Mouse (Mus musculus): ENCODE measurements around the gene Mmp2. TPM values are rescaled to one million over a fixed set of nuclear protein-coding genes. Genes with fewer than 3 reads are reported as not detected.
A peak's percentile ranks its signal among the peaks of the same experiment; 100 is the strongest.
"Not testable (repeated sequence)": the region's sequence is repeated elsewhere in the genome, so short reads cannot be mapped to it uniquely, and the experiment has no call there.

Mmp2 gene
- total RNA-seq, 1 experiment from 2014 or later, result not detected

- ATAC-seq (ENCODE audit: extremely low read depth, insufficient number of reproducible peaks, low FRiP score, poor library complexity, severe bottlenecking), result no peak
Measured at GRCm38 (mm10) chr8:92875795-92876194, 48.7 kb downstream of the Mmp2 start.

GRCm38 (mm10) chr8:92881247-92881646 lies 54.2 kb downstream of the Mmp2 start:
- 0 out of 2 replicates have a peak, but pooled peaks have one; percentile 9 for ATAC-seq (ENCODE audit: extremely low read depth, insufficient number of reproducible peaks, low FRiP score, poor library complexity, severe bottlenecking)

- ATAC-seq (ENCODE audit: extremely low read depth, insufficient number of reproducible peaks, low FRiP score, poor library complexity, severe bottlenecking), result no peak
Measured at GRCm38 (mm10) chr8:92883771-92884170, 56.7 kb downstream of the Mmp2 start.

- ATAC-seq (ENCODE audit: extremely low read depth, insufficient number of reproducible peaks, low FRiP score, poor library complexity, severe bottlenecking), result not testable (repeated sequence)
Measured at GRCm38 (mm10) chr8:92892216-92892615, 65.1 kb downstream of the Mmp2 start.

GRCm38 (mm10) chr8:92893870-92894269 lies 66.8 kb downstream of the Mmp2 start:
- no peak for ATAC-seq (ENCODE audit: extremely low read depth, insufficient number of reproducible peaks, low FRiP score, poor library complexity, severe bottlenecking)

GRCm38 (mm10) chr8:92895053-92895452 lies 68.0 kb downstream of the Mmp2 start:
- ATAC-seq (ENCODE audit: extremely low read depth, insufficient number of reproducible peaks, low FRiP score, poor library complexity, severe bottlenecking), result no peak

GRCm38 (mm10) chr8:92896056-92896455 lies 69.0 kb downstream of the Mmp2 start:
- no peak for ATAC-seq (ENCODE audit: extremely low read depth, insufficient number of reproducible peaks, low FRiP score, poor library complexity, severe bottlenecking)

GRCm38 (mm10) chr8:92896611-92897010 lies 69.5 kb downstream of the Mmp2 start:
- ATAC-seq (ENCODE audit: extremely low read depth, insufficient number of reproducible peaks, low FRiP score, poor library complexity, severe bottlenecking), result no peak

- ATAC-seq (ENCODE audit: extremely low read depth, insufficient number of reproducible peaks, low FRiP score, poor library complexity, severe bottlenecking), result no peak
Measured at GRCm38 (mm10) chr8:92897794-92898193, 70.7 kb downstream of the Mmp2 start.

- no peak for ATAC-seq (ENCODE audit: extremely low read depth, insufficient number of reproducible peaks, low FRiP score, poor library complexity, severe bottlenecking)
Measured at GRCm38 (mm10) chr8:92899590-92899989, 72.5 kb downstream of the Mmp2 start.

GRCm38 (mm10) chr8:92901107-92901506 lies 74.0 kb downstream of the Mmp2 start, which contains the start of gene Capns2:
Capns2 (plus strand) TSS chr8:92901407.
- no peak for ATAC-seq (ENCODE audit: extremely low read depth, insufficient number of reproducible peaks, low FRiP score, poor library complexity, severe bottlenecking)

- ATAC-seq (ENCODE audit: extremely low read depth, insufficient number of reproducible peaks, low FRiP score, poor library complexity, severe bottlenecking), result no peak
Measured at GRCm38 (mm10) chr8:92902981-92903380, 75.9 kb downstream of the Mmp2 start.

Other genes with a start within 250 kb of the Mmp2 start
- not detected in 2 replicates for gene Irx6, start 153.0 kb upstream of the Mmp2 start, total RNA-seq (2017)
- 159 and 165 TPM in 2 replicates for gene Lpcat2, start 28.0 kb downstream of the Mmp2 start, total RNA-seq (2017)
- 11.8 and 15.7 TPM in 2 replicates for gene Capns2, start 74.1 kb downstream of the Mmp2 start, total RNA-seq (2017)
- gene Slc6a2, start 132.8 kb downstream of the Mmp2 start, total RNA-seq (2017), result not detected in 2 replicates
- gene Ces1a, start 220.9 kb downstream of the Mmp2 start, total RNA-seq (2017), result not detected in 2 replicates